Mouse (Mus musculus) cerebellum, adult 9-11 months (tissue): ENCODE measurements at regions not wholly inside any gene's neighbourhood (a gene's known extent, or its start where the extent isn't known, plus 50 kb on each side); places are given as distances from the start of the nearest gene placed in this dataset.
A peak's percentile ranks its signal among the peaks of the same experiment; 100 is the strongest.

Source experiments
- DNase-seq: peaks from one replicate; pipeline ENCODE4 v3.0.0; 2022

GRCm38 (mm10) chr11:11012660-11013455 is 101.2 kb upstream of the Vwc2 start:
- no peak for DNase-seq

- DNase-seq, result no peak
Measured at GRCm38 (mm10) chr11:11013581-11013980, 100.4 kb upstream of the Vwc2 start.

- DNase-seq, result peak; percentile 6
Measured at GRCm38 (mm10) chr11:11014088-11014487, 99.9 kb upstream of the Vwc2 start.

GRCm38 (mm10) chr11:11014538-11014937 is 99.5 kb upstream of the Vwc2 start:
- no peak for DNase-seq

GRCm38 (mm10) chr11:11028849-11029248 is 85.2 kb upstream of the Vwc2 start:
- DNase-seq, result no peak
